Mouse (Mus musculus) myocyte (in vitro differentiated cells): ENCODE data around the gene Chst15.

Experiments used
- CEBPB ChIP-seq: IDR thresholded peaks from 2 replicates; pipeline ENCODE4 v1.6.1; 2011; ENCODE audit warnings: mild to moderate bottlenecking, moderate library complexity; ENCODE audit not compliant: poor library complexity, insufficient read depth, severe bottlenecking
- REST ChIP-seq: IDR thresholded peaks from one replicate; pipeline ENCODE4 v1.6.1; 2011; ENCODE audit warnings: mild to moderate bottlenecking, control low read depth, moderate library complexity; ENCODE audit not compliant: insufficient read depth, insufficient read length
- TCF12 ChIP-seq: IDR thresholded peaks from one replicate; pipeline ENCODE4 v1.6.1; 2011; ENCODE audit warnings: mild to moderate bottlenecking, control low read depth; ENCODE audit not compliant: poor library complexity, insufficient read depth, severe bottlenecking

DNA sequence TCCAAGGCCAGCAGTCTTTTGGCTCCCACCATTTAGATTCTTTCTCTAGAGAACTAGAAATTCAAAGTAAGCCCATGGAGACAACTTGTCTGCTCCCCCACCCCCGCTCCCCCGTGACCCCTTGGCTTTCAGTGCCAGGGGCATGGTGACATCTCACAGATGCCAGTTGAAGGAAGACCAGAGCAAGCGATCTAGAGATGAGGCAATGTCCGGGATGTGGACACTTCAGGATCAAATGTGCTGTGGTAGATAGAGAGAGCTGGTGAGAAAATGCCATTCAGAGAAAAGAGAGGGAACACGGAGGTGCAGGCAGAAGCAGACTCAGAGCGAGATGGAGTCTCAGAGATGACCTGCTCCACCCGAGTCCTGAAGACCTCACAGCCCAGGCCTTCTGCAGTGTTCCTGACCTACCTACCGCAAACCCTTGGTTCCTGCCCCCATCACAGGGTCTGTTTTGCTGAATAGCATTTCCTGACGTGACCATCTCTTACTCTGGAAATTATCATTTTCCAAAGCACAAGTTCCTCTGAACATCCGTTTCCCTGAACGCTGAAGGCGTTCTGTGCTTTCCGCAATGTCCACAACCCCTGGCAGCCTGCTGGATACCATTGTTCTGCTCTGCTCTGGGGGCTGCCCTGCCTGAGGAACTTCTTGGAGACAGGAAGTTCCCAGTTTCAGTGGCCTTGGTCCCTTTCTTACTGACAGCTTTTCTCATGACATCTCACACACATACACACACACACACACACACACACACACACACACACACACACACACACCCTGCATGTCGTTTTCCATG is 22.2 kb upstream of the Chst15 start:
- TF ChIP-seq REST (no peak), CEBPB (no peak), TCF12 (no peak)
